Mouse (Mus musculus): Measurements from ENCODE around the gene Ralgds. TPM values are rescaled to one million over a fixed set of nuclear protein-coding genes. Genes with fewer than 3 reads are reported as not detected.

The Ralgds gene
- total and polyA plus RNA-seq, 2 experiments from 2014 or later = 12.2 to 34.9 TPM

DNA sequence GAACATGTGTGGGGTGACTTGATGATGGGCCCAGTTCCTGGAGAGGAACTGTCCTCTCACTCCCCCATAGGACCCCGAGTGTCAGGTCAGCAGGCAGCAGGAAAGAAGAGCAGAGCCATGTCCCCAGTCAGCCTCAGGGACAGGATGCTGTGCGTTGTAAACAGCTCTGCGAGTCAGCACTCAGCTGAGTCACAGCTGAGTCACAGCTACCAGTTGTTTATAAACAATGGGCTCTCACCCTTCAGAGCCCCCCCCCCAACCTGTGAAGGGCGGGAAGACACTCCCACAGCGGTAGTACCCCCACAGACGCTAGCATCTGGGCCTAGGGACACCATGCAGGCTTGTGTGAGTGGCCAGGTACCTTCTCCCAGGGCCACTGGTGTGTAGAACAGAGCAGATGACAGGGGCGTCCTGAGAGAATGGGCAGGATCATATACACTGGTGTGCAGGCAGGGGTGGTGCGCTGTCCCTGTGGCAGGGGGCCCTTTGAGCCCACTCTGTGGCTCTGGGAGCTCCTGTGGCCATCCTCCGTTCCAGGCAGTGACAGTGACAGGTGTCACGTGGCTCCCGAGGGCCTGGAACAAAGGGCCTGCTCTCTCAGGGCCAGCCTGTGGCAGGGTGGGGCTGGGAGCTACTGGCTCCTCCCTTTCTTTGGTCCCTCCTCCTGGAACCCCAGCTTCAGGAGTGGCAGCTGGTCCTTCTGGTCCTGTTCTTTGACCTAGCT lies 12.5 kb downstream of the Ralgds start:
- peak; percentile 65 for DNase-seq (ENCODE audit: low spot score)
- Histone ChIP-seq H3K27me3 (ENCODE audit: control insufficient read depth, insufficient read depth, low read length) (no peaks in the 10 kb centered on the region), H3K4me1 (ENCODE audit: control insufficient read depth, insufficient read depth) (peaks cover 19% of the 10 kb centered on the region), H3K4me3 (ENCODE audit: low read depth, low read length) (no peak overlapping the region), H3K4me2 (ENCODE audit: low read depth, low read length) (no peak overlapping the region), H3K9ac (replicated peaks; ENCODE audit: low read depth, low read length) (no peak overlapping the region), H3K9me3 (replicated peaks; ENCODE audit: control insufficient read depth, low read length) (no peaks in the 10 kb centered on the region), H3K27ac (ENCODE audit: low read depth) (peak overlapping the region; percentile 74), H3K36me3 (replicated peaks; ENCODE audit: control insufficient read depth, insufficient read depth, low read length) (no peaks in the 10 kb centered on the region)
- 34% methylated on average over 11 of the region's 11 CpGs for WGBS
- peak; percentile 47 for ATAC-seq (ENCODE audit: insufficient read depth, low read depth)
- no peak for TF ChIP-seq CTCF (IDR thresholded peaks at IDR 0.05; ENCODE audit: low read depth)
- peak; percentile 60; the same call in 1 of the 2 replicates for TF ChIP-seq EP300 (IDR thresholded peaks at IDR 0.05; ENCODE audit: low read depth)

- Histone ChIP-seq H3K4me1 (ENCODE audit: control insufficient read depth, insufficient read depth) (peaks cover 19% of the 10 kb centered on the region), H3K4me2 (ENCODE audit: low read depth, low read length) (no peak overlapping the region), H3K9me3 (replicated peaks; ENCODE audit: control insufficient read depth, low read length) (no peaks in the 10 kb centered on the region), H3K27me3 (ENCODE audit: control insufficient read depth, insufficient read depth, low read length) (no peaks in the 10 kb centered on the region), H3K9ac (replicated peaks; ENCODE audit: low read depth, low read length) (no peak overlapping the region), H3K27ac (ENCODE audit: low read depth) (peak overlapping the region; percentile 74), H3K36me3 (replicated peaks; ENCODE audit: control insufficient read depth, insufficient read depth, low read length) (no peaks in the 10 kb centered on the region), H3K4me3 (ENCODE audit: low read depth, low read length) (no peak overlapping the region)
- DNase-seq (ENCODE audit: low spot score) (no peak), ATAC-seq (ENCODE audit: insufficient read depth, low read depth) (peak; percentile 2; the same call in 1 of the 2 replicates)
- TF ChIP-seq CTCF (IDR thresholded peaks at IDR 0.05; ENCODE audit: low read depth) (peak; percentile 31), EP300 (IDR thresholded peaks at IDR 0.05; ENCODE audit: low read depth) (no peak)
- 48% methylated on average over 12 of the region's 12 CpGs for WGBS
Observed at GRCm38 (mm10) chr2:28525943-28526876, 13.3 kb downstream of the Ralgds start.

DNA sequence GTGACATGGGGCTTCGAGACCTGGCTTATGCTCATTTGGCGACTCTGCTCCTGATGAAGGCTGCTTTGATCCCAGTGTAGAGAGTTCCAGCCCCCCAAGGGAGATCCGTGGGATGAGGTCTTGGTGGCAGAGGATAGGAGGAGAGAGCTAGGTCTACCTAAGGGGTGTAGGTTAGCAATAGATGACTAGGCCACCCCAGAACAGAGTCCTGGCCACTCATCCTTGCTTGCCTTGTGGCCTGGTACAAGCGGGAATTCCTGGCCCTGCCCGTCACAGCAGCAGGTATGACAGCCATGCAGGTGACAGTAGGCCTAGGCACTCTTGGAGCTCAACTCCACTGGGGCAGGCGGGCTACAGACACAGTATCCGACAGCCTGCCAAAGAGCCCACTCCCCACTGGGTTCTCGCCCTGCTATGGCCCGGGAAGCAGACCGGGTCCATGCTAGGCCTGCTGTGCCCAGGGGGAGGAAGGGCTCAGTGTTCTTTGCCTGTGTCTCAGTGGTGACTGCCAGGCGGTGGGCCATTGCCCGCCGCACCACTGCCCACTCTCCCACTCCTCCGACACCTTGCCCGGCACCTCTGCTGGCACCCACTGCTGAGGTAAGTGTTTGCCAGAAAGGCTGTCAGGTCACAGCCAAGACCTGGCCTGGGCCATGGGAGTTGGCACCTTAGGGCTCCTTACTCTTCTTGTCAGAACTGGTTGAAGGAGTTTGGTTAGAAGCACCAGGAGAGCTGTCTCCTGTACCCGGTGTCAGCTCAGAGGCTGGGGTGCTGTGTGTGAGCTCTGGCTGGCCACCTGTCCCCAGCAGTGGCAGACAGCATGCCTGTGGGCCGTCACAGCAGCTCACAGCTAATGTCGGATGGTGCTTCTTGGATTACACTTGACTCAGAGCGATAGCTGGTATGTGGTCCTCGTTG lies 14.8 kb downstream of the Ralgds start:
- Histone ChIP-seq H3K4me1 (ENCODE audit: control insufficient read depth, insufficient read depth) (peaks cover 20% of the 10 kb centered on the region), H3K36me3 (replicated peaks; ENCODE audit: control insufficient read depth, insufficient read depth, low read length) (no peaks in the 10 kb centered on the region), H3K4me2 (ENCODE audit: low read depth, low read length) (no peak overlapping the region), H3K27ac (ENCODE audit: low read depth) (no peak overlapping the region), H3K9me3 (replicated peaks; ENCODE audit: control insufficient read depth, low read length) (no peaks in the 10 kb centered on the region), H3K9ac (replicated peaks; ENCODE audit: low read depth, low read length) (no peak overlapping the region), H3K4me3 (ENCODE audit: low read depth, low read length) (no peak overlapping the region), H3K27me3 (ENCODE audit: control insufficient read depth, insufficient read depth, low read length) (no peaks in the 10 kb centered on the region)
- 88% methylated on average over 20 of the region's 20 CpGs for WGBS
- no peak for DNase-seq (ENCODE audit: low spot score)
- ATAC-seq (ENCODE audit: insufficient read depth, low read depth) = no peak
- TF ChIP-seq EP300 (IDR thresholded peaks at IDR 0.05; ENCODE audit: low read depth) (no peak), CTCF (IDR thresholded peaks at IDR 0.05; ENCODE audit: low read depth) (no peak)

DNA sequence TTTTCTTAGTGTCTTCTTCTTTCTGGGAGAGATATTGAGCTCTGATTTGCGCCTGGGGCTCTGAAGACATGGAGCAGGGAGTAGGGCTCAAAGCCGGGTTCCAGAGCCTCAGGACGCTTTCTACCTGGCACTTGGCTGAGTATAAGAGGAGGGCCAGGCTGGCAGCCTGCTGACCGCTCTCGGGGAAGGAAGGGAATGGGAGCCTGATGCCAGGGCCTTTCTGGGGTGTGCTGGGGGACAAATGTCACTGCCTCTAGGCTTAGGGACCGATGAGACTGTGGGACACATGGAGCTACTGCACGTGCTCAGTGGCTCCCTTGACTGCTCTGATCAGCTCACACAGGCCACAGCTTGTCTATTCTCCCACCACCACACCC lies 15.4 kb downstream of the Ralgds start:
- WGBS = 88% methylated on average over 7 of the region's 7 CpGs
- no peak for ATAC-seq (ENCODE audit: insufficient read depth, low read depth)

DNA sequence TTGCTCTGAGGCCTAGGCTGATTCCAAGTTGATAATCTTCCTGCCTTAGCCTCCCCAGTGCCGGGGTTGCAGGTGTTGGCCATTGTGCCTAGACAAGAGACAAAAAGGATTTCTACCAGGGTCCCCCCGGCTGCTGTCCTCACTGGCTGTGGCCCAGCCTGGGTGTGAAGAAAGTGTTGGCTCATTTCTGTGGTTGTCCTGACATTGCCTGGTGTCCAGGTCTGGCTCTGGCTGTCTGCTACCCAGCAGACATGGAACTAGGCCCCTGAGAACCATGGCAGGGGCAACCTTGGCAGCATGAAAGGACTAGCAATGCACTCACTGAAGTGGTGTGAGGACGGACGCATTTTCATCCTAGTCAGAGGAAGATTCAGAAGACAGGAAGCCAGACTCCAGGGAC lies 16.9 kb downstream of the Ralgds start:
- Histone ChIP-seq H3K9me3 (replicated peaks; ENCODE audit: control insufficient read depth, low read length) (no peaks in the 10 kb centered on the region), H3K27me3 (ENCODE audit: control insufficient read depth, insufficient read depth, low read length) (no peaks in the 10 kb centered on the region), H3K27ac (ENCODE audit: low read depth) (no peak overlapping the region), H3K4me3 (ENCODE audit: low read depth, low read length) (no peak overlapping the region), H3K9ac (replicated peaks; ENCODE audit: low read depth, low read length) (no peak overlapping the region), H3K36me3 (replicated peaks; ENCODE audit: control insufficient read depth, insufficient read depth, low read length) (no peaks in the 10 kb centered on the region), H3K4me2 (ENCODE audit: low read depth, low read length) (no peak overlapping the region), H3K4me1 (ENCODE audit: control insufficient read depth, insufficient read depth) (peaks cover 30% of the 10 kb centered on the region)
- no peak for DNase-seq (ENCODE audit: low spot score)
- no peak for ATAC-seq (ENCODE audit: insufficient read depth, low read depth)
- TF ChIP-seq EP300 (IDR thresholded peaks at IDR 0.05; ENCODE audit: low read depth) = no peak
- WGBS = 62% methylated on average over 4 of the region's 4 CpGs

More for the DNA sequence above, 15.4 kb downstream of the Ralgds start:
- Histone ChIP-seq H3K9me3 (replicated peaks; ENCODE audit: control insufficient read depth, low read length) (no peaks in the 10 kb centered on the region), H3K27ac (ENCODE audit: low read depth) (no peak overlapping the region), H3K4me2 (ENCODE audit: low read depth, low read length) (no peak overlapping the region), H3K4me3 (ENCODE audit: low read depth, low read length) (no peak overlapping the region), H3K9ac (replicated peaks; ENCODE audit: low read depth, low read length) (no peak overlapping the region), H3K27me3 (ENCODE audit: control insufficient read depth, insufficient read depth, low read length) (no peaks in the 10 kb centered on the region), H3K4me1 (ENCODE audit: control insufficient read depth, insufficient read depth) (peaks cover 23% of the 10 kb centered on the region), H3K36me3 (replicated peaks; ENCODE audit: control insufficient read depth, insufficient read depth, low read length) (no peaks in the 10 kb centered on the region)
- TF ChIP-seq CTCF (IDR thresholded peaks at IDR 0.05; ENCODE audit: low read depth) = no peak
- TF ChIP-seq EP300 (IDR thresholded peaks at IDR 0.05; ENCODE audit: low read depth) = no peak
- no peak for DNase-seq (ENCODE audit: low spot score)
